Mouse (Mus musculus) mesoderm, embryonic 11.5 days (tissue): ENCODE results near the gene Ifit1.
"Not testable (repeated sequence)": the region's sequence is repeated elsewhere in the genome, so short reads cannot be mapped to it uniquely, and the experiment has no call there.

Source experiments
- DNase-seq: peaks from one replicate; pipeline ENCODE4 v3.0.0-alpha.2; 2012; ENCODE audit warnings: low read depth, low spot score

Ifit1 gene

GRCm38 (mm10) chr19:34640623-34641022 is at the start of gene Ifit1, which contains the start of gene Ifit1bl2:
TSS of gene Ifit1 (plus strand) at chr19:34640871.
TSS of gene Ifit1bl2 (minus strand) at chr19:34640743.
- DNase-seq, result no peak

DNA sequence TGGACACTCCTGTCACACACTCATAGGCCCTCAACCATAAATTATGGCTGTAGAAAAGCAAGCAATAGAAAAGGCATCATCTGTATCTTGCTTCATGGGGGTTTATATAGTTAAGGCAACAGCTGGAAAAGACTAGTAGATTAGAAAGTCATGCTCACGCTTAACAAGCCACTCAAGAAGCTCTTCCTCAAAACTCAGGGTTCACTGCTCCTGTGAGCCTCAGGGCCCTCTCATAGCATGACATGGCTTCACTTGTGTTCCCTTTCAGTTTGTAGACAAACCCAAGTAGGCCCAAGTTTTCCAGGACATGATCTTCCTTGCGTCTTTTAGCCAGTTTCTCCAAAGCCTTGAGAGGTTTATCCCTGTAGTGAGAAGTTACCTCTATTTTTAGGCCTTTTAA is 47.2 kb upstream of the Ifit1 start:
- no peak for DNase-seq

DNA sequence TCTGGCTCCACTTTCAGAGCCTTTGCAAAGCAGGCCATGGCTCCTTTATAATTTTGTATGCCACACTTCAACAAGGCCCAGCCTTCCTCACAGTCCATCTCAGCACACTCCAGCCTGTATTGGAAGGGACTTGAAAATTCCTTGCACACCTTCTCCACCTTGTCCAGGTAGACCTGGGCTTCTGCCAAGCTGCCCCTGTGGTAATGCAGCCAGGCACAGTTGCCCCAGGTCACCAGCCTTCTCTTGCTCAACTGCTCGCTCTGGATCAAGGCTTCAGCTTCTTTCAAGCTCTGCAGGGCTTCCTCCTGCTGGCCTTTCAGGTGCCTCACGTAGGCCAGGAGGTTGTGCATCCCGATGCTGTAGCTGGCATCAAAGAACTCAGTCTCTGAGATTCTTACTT is 46.1 kb upstream of the Ifit1 start:
- not testable (repeated sequence) for DNase-seq

GRCm38 (mm10) chr19:34596811-34597210 is 43.9 kb upstream of the Ifit1 start:
- DNase-seq, result no peak

- DNase-seq, result no peak
Observed at GRCm38 (mm10) chr19:34598341-34598740, 42.3 kb upstream of the Ifit1 start.

- DNase-seq, result not testable (repeated sequence)
Observed at GRCm38 (mm10) chr19:34599250-34599649, 41.4 kb upstream of the Ifit1 start.

DNA sequence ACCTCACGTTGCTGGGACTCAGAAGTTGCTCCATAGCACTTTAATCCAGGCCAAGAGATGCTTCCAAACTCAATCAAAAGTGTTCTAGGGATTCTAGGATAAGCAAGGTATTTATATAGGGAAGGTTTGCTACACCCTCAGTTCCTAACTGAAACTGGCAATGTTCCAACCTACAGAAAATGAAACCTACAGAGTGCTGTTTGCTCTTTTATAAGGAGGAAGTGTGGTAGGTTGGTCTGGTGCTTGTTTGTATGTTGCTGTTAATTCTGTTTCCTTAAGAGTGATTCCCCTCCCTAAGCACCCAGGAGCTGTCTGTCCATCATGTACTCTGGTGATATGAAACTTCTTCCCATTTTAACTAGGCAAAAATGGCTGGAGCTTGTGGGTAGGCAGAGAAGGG is 38.8 kb upstream of the Ifit1 start, which contains the start of gene Ifit1bl1:
Ifit1bl1 (minus strand) TSS at position 69 of the 400 bp plus-strand sequence.
- not testable (repeated sequence) for DNase-seq

GRCm38 (mm10) chr19:34605472-34605871 is 35.2 kb upstream of the Ifit1 start:
- DNase-seq, result no peak

DNA sequence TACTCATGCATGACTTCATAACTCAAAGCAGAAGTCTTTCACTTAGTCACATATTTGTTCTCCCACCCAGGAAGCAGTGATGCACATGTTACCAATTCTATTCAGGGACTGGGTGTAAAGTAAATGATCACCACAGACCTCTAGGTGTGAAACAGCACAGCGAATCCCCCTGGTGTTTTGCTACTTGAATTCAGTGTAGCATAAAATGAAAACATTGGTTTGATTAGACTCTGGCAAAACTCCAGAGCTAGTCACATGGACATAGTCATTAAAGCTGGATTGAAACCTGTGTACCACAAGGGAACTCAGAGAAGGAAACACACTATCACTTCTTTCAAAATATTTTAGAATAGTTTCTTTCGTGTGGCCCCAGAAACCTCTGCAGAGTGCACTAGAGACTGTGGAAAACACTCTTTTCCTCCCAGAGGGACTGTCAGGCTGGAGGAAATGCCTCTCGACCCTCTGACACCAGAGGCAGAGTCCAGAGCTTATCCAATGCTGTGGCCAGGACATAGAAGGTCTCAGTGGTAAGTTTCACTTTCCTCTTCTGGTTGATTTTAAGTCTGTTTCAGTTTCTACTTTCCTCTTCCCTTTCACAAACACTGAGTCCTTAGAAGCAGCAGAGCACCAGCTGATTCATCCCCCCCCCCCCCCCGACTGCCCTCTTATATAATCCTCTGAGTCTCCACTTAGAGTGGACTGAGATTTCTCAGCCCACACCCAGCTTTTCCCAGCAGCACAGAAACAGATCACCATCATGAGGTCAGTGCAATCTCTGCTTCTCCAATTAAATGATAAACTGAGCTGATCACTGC is 33.2 kb upstream of the Ifit1 start, which contains the start of gene Ifit3b:
Ifit3b (plus strand) TSS at position 734 of the 815 bp plus-strand sequence.
- DNase-seq, result not testable (repeated sequence)

DNA sequence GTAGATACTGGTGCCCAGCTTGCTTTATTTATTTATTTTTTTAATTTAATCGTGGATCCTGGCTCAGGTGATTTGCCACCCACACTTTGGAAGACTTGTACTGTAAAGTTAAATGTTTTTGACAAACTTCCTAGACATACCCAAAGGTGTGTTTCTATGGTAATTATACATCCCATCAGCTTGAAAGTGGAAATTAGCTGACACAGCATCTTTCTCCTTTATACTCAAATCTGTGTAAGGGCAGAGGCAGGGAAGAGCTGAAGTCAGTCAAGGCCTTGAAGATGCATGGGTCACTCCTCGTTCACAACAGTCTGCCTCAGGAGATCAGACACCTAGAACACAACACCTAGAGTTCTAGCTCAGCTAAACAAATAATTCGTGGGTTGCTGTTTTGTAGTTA is 30.6 kb upstream of the Ifit1 start:
- DNase-seq, result not testable (repeated sequence)

DNA sequence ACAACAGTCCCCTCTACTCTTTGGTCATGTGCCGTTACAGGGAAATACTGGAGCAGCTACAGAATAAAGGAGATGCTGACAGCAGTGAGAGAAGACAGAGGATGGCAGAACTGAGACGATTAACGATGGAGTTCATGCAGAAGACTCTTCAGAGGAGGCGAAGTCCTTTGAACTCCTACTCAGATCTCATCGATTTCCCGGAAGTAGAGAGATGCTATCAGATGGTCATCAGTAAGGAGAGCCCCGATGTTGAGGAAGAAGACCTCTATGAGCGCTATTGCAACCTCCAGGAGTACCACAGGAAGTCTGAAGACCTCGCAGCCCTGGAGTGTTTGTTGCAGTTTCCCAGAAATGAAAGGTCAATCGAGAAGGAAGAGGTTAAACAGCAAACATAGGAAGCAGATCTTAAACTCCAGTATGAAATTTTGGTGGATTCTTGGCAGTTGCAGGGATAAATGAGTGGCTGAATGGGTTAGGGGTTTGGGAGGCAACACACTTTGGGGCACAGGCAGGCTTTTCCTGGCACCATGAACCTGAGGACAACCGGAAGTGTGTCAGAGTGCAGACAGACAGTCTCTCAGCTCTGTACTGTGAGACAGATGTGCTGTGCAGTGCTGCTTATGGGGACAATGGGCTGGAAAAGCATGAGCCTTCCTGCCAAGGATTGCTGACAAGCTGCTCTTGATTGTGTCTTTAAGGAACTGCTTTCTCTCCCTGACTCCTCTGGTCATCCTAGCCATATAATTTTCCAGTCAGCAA is 28.2 kb upstream of the Ifit1 start:
- not testable (repeated sequence) for DNase-seq

GRCm38 (mm10) chr19:34620871-34621270 is 19.8 kb upstream of the Ifit1 start:
- DNase-seq, result no peak

DNA sequence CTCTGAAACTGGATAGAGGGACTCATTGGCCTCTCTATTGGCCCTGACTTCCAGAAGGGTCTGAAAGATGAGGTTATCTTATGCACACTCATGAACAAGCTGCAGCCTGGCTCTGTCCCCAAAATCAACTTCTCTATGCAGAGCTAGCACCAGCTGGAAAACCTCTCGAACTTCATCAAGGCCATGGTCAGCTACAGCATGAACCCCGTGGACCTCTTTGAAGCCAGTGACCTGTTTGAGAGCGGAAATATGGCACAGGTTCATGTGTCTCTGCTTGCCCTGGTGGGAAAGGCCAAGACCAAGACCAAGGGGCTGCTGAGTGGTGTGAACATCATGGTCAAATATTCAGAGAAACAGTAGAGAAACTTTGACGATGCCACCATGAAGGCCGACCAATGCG is 16.9 kb upstream of the Ifit1 start:
- DNase-seq, result no peak

- no peak for DNase-seq
Observed at GRCm38 (mm10) chr19:34624663-34625062, 16.0 kb upstream of the Ifit1 start.

- no peak for DNase-seq
Observed at GRCm38 (mm10) chr19:34627496-34627895, 13.2 kb upstream of the Ifit1 start.

DNA sequence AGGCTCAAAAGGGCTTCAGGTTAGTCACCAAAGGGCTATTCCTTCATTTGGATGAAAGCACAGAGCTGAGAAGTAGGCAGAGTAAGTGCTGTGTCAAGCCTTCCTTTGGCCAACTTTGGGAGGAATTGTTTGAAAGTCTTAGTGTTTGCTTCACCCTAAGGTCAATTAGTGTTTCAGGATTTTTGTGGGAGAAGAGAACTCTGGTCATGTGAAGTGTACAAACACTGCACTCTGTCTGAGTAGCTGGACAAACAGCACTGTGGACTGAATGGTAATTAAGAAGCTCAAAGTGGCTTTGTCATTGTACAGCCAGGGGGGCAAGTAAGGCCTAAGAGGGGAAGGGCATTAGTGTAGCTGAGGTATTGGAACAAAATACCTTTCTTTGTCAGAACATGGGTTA is 9.2 kb upstream of the Ifit1 start:
- no peak for DNase-seq

DNA sequence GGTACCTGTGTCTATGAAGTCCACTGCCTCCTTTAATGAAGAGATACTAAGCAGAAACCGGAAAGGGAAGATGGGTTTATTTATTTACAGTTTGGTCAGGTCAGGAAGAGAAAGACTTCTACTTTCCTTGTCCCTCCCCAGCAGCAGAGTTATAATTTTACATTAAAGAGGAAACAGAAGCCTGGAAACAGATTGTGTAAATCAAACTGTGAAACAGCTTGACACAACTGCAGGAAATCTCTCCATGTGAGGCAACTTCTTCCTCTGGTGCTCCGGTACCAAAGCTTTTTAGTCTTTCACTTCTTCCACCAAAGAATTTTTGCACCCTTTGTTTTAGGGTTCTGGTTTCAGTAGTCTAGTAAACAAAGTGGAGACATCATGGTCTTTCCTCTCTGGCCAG is 7.2 kb upstream of the Ifit1 start:
- no peak for DNase-seq

DNA sequence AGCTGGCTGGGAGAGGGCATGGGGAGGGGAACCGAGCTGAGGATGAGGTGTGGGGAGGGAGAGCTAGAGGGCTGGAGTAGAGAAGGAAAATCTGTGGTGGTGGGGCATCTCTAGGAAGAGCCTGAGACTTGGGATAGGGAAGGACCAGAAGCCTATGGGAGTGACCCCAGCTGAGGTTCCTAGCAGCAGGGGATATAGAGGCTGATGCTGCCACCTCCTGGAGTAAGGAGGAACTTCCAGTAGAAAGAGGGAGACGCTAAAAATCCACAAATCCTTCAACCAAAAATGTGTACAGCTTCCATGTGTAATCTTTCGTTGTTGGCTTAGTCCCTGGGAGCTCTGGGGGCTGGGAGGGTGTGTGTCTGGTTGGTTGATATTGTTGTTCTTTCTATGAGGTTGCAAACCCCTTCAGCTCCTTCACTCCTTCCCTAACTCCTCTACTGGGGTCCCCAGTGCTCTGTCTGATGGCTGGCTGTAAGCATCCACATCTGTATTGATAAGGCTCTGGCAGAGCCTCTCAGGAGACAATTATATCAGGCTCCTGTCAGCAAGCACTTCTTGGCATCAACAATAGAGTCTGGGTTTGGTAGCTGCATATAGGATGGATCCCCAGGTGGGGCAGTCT is 3.6 kb upstream of the Ifit1 start:
- peak; percentile 73 for DNase-seq

GRCm38 (mm10) chr19:34642616-34643015 is 1.9 kb downstream of the Ifit1 start:
- DNase-seq, result no peak

DNA sequence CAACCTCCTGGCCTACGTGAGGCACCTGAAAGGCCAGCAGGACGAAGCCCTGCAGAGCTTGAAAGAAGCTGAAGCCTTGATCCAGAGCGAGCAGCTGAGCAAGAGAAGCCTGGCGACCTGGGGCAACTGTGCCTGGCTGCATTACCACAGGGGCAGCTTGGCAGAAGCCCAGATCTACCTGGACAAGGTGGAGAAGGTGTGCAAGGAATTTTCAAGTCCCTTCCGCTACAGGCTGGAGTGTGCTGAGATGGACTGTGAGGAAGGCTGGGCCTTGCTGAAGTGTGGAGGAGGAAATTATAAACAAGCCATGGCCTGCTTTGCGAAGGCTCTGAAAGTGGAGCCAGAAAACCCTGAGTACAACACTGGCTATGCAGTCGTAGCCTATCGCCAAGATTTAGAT is 7.0 kb downstream of the Ifit1 start:
- DNase-seq, result not testable (repeated sequence)

DNA sequence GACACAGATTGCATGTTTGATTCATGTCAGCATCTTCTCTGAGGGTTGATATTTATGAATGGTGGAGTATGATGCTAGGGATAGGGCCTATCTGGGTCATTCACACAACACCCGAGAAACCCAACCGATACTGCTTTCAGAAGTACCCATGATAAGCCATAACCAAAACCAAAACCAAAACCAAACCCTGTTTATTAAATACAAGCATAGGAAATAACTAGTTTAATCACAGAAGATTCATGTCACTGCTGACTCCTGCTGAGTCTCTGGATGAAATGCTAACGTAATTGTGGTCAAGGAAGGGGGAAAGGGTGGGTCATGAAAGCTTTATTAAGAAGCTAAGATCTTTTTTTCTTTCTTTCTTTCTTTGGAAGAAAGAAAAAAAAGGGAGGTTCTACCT is 9.6 kb downstream of the Ifit1 start:
- DNase-seq, result no peak

DNA sequence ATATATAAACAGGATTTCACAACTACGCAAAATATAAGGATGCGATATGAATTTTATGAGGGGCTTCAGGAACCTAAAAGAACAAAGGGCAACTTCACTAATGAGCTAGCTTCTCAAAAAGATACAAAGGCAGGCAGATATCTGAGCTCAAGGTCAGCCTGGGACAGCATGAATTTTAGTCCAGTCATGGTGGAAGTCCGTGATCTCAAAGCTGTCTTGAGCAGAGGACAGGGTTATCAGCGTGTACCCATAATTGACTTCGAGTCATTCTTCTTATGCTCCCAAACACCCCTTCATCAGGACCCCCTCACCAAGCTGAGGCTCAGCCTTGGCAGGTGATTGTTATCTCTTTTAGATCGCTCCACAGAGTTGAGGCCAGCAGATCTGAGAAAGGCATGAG is 10.3 kb downstream of the Ifit1 start:
- no peak for DNase-seq
